Mouse (Mus musculus) myocyte (in vitro differentiated cells): ENCODE measurements around the gene Palld. TPM values are rescaled to one million over a fixed set of nuclear protein-coding genes. Genes with fewer than 3 reads are reported as not detected.

Experiments used
- H3K27me3 ChIP-seq: one replicate; pipeline ENCODE4 v1.6.1; 2011; ENCODE audit not compliant: control insufficient read depth, insufficient read depth, insufficient read length
- H3K36me3 ChIP-seq: one replicate; pipeline ENCODE4 v1.6.1; 2011; ENCODE audit not compliant: control insufficient read depth, insufficient read depth
- H3K4me2 ChIP-seq: one replicate; pipeline ENCODE4 v1.6.1; 2011; ENCODE audit warnings: low read depth, control low read depth
- H3K4me3 ChIP-seq: one replicate; pipeline ENCODE4 v1.5.1; 2011; ENCODE audit warnings: mild to moderate bottlenecking, control low read depth, moderate library complexity
- H3K79me2 ChIP-seq: one replicate; pipeline ENCODE4 v1.6.1; 2011; ENCODE audit not compliant: control insufficient read depth, insufficient read depth
- H3ac ChIP-seq: one replicate; pipeline ENCODE4 v1.6.1; 2011; ENCODE audit not compliant: control insufficient read depth, insufficient read length
- CEBPB ChIP-seq: IDR thresholded peaks from 2 replicates; pipeline ENCODE4 v1.6.1; 2011; ENCODE audit warnings: mild to moderate bottlenecking, moderate library complexity; ENCODE audit not compliant: poor library complexity, insufficient read depth, severe bottlenecking
- E2F4 ChIP-seq: IDR thresholded peaks from one replicate; pipeline ENCODE4 v1.6.1; 2011; ENCODE audit warnings: mild to moderate bottlenecking, control low read depth, moderate library complexity; ENCODE audit not compliant: insufficient read depth
- MAX ChIP-seq: IDR thresholded peaks from one replicate; pipeline ENCODE4 v1.6.1; 2011; ENCODE audit warnings: low read depth, mild to moderate bottlenecking, control low read depth
- MYOD1 ChIP-seq, 3 experiments: IDR thresholded peaks; one replicate each; pipeline ENCODE4 v1.6.1; 2011; ENCODE audit warnings: control low read depth in 2 of 3, low read depth in 2 of 3, mild to moderate bottlenecking in 2 of 3, moderate library complexity in 1 of 3; ENCODE audit not compliant: insufficient read length in 2 of 3, control insufficient read depth in 1 of 3
- MYOG ChIP-seq, 3 experiments: IDR thresholded peaks; one replicate each; pipeline ENCODE4 v1.6.1; 2011; ENCODE audit warnings: control low read depth in 2 of 3, low read depth in 2 of 3, mild to moderate bottlenecking in 2 of 3; ENCODE audit not compliant: insufficient read length in 2 of 3, control insufficient read depth in 1 of 3, insufficient read depth in 1 of 3
- POLR2A ChIP-seq: IDR thresholded peaks from one replicate; pipeline ENCODE4 v1.6.1; 2011; ENCODE audit warnings: low read depth, mild to moderate bottlenecking, control low read depth, moderate library complexity; ENCODE audit not compliant: insufficient read length
- POLR2AphosphoS2 ChIP-seq: IDR thresholded peaks from one replicate; pipeline ENCODE4 v1.6.1; 2011; ENCODE audit warnings: low read depth, control low read depth; ENCODE audit not compliant: insufficient read length
- REST ChIP-seq: IDR thresholded peaks from one replicate; pipeline ENCODE4 v1.6.1; 2011; ENCODE audit warnings: mild to moderate bottlenecking, control low read depth, moderate library complexity; ENCODE audit not compliant: insufficient read depth, insufficient read length
- SRF ChIP-seq: IDR thresholded peaks from one replicate; pipeline ENCODE4 v1.6.1; 2011; ENCODE audit warnings: low read depth; ENCODE audit not compliant: control insufficient read depth, insufficient read length
- TCF12 ChIP-seq: IDR thresholded peaks from one replicate; pipeline ENCODE4 v1.6.1; 2011; ENCODE audit warnings: mild to moderate bottlenecking, control low read depth; ENCODE audit not compliant: poor library complexity, insufficient read depth, severe bottlenecking
- TCF3 ChIP-seq: IDR thresholded peaks from one replicate; pipeline ENCODE4 v1.6.1; 2011; ENCODE audit warnings: low read depth, control low read depth; ENCODE audit not compliant: insufficient read length
- USF1 ChIP-seq: IDR thresholded peaks from one replicate; pipeline ENCODE4 v1.6.1; 2011; ENCODE audit warnings: low read depth, mild to moderate bottlenecking, control low read depth, moderate library complexity
- polyA plus RNA-seq: library from polyadenylated mRNA; unstranded; fragments of >200 nt; fragmentation: generic; extraction: Trizol; gene quantifications from one replicate; pipeline ENCODE4 v1.2.1, GENCODE M21; 2012; ENCODE audit warnings: missing spikeins

The Palld gene
- polyA plus RNA-seq, 1 experiment, result 52.4 TPM

- Histone ChIP-seq H3K4me3 (no peak overlapping the region), H3K36me3 (peaks cover 10% of the 10 kb centered on the region), H3K27me3 (no peaks in the 10 kb centered on the region), H3K79me2 (no peaks in the 10 kb centered on the region), H3ac (no peak overlapping the region), H3K4me2 (no peak overlapping the region)
- no peak for TF ChIP-seq CEBPB
- no peak for TF ChIP-seq REST
- no peak for TF ChIP-seq E2F4
- TF ChIP-seq POLR2A, result no peak
- no peak for TF ChIP-seq TCF12
- TF ChIP-seq MYOG (IDR thresholded peaks at IDR 0.05; ENCODE audit: control insufficient read depth in 1 of 3, insufficient read depth in 1 of 3, insufficient read length in 2 of 3, low read depth in 2 of 3), result no peak
- TF ChIP-seq POLR2AphosphoS2, result no peak
- no peak for TF ChIP-seq SRF
- no peak for TF ChIP-seq MAX
- TF ChIP-seq TCF3, result no peak
- TF ChIP-seq MYOD1 (IDR thresholded peaks at IDR 0.05; ENCODE audit: control insufficient read depth in 1 of 3, insufficient read length in 2 of 3, low read depth in 2 of 3), result no peak
Measured at GRCm38 (mm10) chr8:61681217-61681616, 221.3 kb downstream of the Palld start.

DNA sequence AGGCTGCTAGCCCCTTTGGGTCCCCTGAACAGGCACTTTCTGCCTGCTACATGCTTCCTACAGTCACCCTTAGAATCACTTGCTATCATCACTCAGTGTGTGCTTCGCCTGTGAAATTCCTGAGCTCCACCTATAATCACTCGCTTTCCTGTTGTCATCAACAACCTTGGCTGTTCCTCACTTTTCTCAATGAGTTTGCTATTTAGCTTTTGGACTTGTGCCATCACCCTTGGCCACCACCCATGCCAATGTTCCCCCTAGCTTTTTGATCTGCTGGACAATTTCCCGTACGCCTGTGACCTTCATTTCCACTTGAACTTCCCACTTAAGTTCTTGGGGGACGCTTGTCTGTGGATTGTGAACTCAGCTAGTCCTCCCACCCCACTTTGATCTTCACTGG, 225.3 kb downstream of the Palld start:
- peaks cover 10% of the 10 kb centered on the region for H3K36me3 ChIP-seq
- H3K4me2 ChIP-seq, result no peak overlapping the region
- H3K27me3 ChIP-seq, result no peaks in the 10 kb centered on the region
- TF ChIP-seq REST, result no peak
- TF ChIP-seq SRF, result no peak
- TF ChIP-seq CEBPB, result no peak
- H3ac ChIP-seq, result no peak overlapping the region
- no peak overlapping the region for H3K4me3 ChIP-seq
- no peaks in the 10 kb centered on the region for H3K79me2 ChIP-seq

GRCm38 (mm10) chr8:61671151-61671550, 231.3 kb downstream of the Palld start:
- no peak overlapping the region for H3K4me3 ChIP-seq
- no peak overlapping the region for H3K4me2 ChIP-seq
- H3K79me2 ChIP-seq, result no peaks in the 10 kb centered on the region
- no peak overlapping the region for H3ac ChIP-seq
- TF ChIP-seq POLR2A, result no peak
- no peak for TF ChIP-seq USF1
- TF ChIP-seq TCF12, result no peak
- no peak for TF ChIP-seq CEBPB
- TF ChIP-seq TCF3, result no peak
- no peak for TF ChIP-seq SRF
- TF ChIP-seq REST, result no peak
- TF ChIP-seq E2F4, result no peak
- no peak for TF ChIP-seq POLR2AphosphoS2
- no peak for TF ChIP-seq MYOD1 (IDR thresholded peaks at IDR 0.05; ENCODE audit: control insufficient read depth in 1 of 3, insufficient read length in 2 of 3, low read depth in 2 of 3)
- TF ChIP-seq MYOG (IDR thresholded peaks at IDR 0.05; ENCODE audit: control insufficient read depth in 1 of 3, insufficient read depth in 1 of 3, insufficient read length in 2 of 3, low read depth in 2 of 3), result no peak
- TF ChIP-seq MAX, result no peak
- no peaks in the 10 kb centered on the region for H3K27me3 ChIP-seq
- no peaks in the 10 kb centered on the region for H3K36me3 ChIP-seq

- TF ChIP-seq TCF3 (no peak), USF1 (no peak), REST (no peak), POLR2AphosphoS2 (no peak), POLR2A (no peak), MYOG (IDR thresholded peaks at IDR 0.05; ENCODE audit: control insufficient read depth in 1 of 3, insufficient read depth in 1 of 3, insufficient read length in 2 of 3, low read depth in 2 of 3) (no peak), MAX (no peak), TCF12 (no peak), CEBPB (no peak), SRF (no peak), E2F4 (no peak), MYOD1 (IDR thresholded peaks at IDR 0.05; ENCODE audit: control insufficient read depth in 1 of 3, insufficient read length in 2 of 3, low read depth in 2 of 3) (no peak)
- H3K79me2 ChIP-seq, result no peaks in the 10 kb centered on the region
- H3K27me3 ChIP-seq, result no peaks in the 10 kb centered on the region
- no peak overlapping the region for H3K4me3 ChIP-seq
- no peak overlapping the region for H3K4me2 ChIP-seq
- H3K36me3 ChIP-seq, result no peaks in the 10 kb centered on the region
- H3ac ChIP-seq, result no peak overlapping the region
Measured at GRCm38 (mm10) chr8:61670376-61670775, 232.1 kb downstream of the Palld start.

DNA sequence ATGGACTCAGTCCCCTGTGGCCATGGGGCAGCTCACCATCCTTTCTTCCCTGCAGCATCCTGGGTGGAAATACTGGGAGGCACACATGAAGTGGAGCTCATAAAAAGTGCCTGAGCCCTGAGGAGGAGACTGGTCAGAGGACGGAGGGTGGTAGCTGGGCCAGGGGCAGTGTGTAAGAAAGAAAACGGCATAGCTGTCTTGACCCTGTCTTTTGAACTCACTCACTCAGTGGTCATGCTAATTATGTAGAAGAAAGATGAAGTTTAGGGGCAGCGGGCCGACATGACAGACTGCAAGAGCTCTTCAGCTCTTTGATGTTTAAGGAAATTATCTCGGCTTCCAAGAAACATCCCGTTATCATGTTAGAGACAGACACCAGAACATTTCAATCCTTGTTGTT, 235.6 kb downstream of the Palld start:
- no peak overlapping the region for H3ac ChIP-seq
- no peaks in the 10 kb centered on the region for H3K79me2 ChIP-seq
- H3K4me2 ChIP-seq, result no peak overlapping the region
- H3K27me3 ChIP-seq, result no peaks in the 10 kb centered on the region
- TF ChIP-seq POLR2AphosphoS2 (no peak), MYOD1 (IDR thresholded peaks at IDR 0.05; ENCODE audit: control insufficient read depth in 1 of 3, insufficient read length in 2 of 3, low read depth in 2 of 3) (no peak), CEBPB (no peak), MAX (no peak), POLR2A (no peak), REST (no peak), USF1 (no peak)
- no peaks in the 10 kb centered on the region for H3K36me3 ChIP-seq
- no peak overlapping the region for H3K4me3 ChIP-seq
